Mouse (Mus musculus): ENCODE data around the gene Abhd16a.

Gene Abhd16a

DNA sequence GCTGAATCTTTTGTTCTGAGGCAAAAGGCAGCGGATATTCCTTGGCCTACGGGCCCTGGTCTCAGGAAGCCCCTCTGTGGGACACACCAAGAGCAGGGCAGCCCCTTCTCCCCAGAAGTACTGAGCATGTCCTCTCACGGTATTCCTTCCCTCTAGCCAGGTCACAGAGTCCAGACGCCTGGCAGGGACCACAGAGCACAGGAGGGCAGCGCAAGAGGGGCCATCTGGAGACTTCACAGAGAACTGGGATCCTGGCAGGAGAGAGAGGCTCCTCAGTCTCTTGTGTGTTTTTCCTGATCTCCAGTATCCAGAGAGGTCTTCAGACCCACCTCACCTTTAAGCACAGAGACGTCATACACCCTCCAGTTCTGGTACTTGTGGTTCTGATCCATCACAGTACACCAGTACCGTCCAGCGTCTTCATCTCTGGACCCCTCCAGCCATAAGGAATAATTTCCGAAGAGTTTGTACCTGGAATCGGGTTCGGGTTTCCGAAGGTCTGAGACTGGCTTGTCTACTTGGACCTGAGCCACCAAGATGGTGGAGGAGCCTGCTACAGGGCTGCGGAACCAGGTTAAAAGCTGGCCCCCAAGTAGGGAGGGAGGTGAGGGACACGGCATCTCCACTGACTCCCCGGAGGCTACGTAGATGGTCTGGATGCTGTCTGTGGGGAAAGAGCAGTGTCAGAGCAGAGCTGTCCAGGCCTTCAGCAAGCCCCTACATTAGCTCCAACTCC lies 6.1 kb upstream of the Abhd16a start:
- DNase-seq (ENCODE audit: low read depth, low spot score) = no peak

DNA sequence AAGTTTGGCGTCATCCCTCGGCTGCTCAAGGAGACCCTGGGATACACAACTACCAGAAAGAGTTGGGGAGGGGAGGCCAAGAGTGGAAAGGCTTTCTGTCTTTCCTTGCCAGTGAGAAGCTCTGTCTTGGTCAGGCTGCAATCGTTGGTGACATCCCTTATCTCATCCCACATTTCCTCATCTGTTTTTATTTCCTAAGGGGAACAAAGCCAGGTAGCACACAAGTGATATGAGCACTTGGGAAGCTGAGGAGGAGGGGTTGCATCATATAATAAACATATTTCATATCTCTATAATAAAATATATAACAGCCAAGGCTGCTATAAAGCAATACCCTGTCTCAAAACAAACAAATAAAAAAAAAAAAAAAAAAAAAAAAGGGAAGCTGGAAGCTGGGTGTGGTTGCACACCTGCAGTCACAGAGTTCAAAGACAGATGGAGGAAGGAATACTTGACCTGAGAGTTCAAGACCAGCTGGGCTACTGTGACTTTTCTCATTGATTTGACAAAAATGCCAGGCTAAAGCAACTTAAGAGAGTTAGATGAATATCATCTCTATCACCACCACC lies 5.0 kb upstream of the Abhd16a start:
- DNase-seq (ENCODE audit: low read depth, low spot score) = no peak

DNA sequence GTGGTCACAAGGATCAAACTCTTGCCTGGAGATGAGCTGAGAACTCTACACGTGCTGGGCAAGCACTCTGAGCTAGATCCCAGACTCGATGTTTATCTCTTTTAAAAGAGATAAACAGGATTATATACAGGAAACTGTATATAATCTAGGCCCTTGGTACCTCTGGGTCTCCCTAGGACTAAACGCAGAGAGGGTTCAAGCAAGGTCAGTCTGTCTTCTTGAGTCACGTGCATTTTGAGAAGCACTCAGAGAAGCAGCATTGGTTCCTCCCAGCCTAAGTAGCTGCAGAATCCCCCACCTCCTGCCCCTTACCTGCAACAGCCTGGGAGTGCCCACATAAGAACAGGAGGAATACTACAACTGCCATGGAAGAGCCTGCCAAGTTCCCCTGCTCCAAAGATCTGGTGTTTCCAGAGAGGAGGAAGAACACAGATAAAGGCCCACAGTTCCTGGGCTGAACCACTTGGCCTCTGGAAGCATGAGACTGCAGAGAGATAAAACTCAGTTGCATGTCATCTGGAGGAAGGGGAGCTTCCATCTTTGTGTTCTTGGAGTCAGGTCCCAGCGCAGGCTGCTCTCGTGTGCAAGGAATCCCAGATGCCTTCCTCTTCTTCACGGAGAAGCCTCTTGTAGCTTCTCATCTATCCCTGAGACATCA lies 3.7 kb upstream of the Abhd16a start, which contains the start of gene Ly6g6f:
Ly6g6f (minus strand) TSS at position 403 of the 658 bp plus-strand sequence.
- no peak for DNase-seq (ENCODE audit: low read depth, low spot score)

DNA sequence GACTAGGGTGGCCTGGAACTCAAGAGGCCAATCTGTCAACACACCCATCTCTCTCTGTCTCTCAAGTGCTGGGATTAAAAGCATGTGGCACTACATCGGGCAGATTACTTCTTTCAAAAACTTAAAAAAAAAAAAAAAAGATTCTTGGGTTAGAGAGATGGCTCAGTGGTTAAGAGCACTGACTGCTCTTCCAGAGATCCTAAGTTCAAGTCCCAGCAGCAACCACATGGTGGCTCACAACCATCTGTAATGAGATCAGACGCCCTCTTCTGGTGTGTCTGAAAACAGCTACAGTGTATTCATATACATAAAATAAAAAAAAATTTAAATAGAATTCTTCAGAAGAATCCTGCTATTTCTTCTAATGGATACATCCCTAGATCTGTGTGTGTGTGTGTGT lies 912 bp upstream of the Abhd16a start:
- peak; percentile 37 for DNase-seq (ENCODE audit: low read depth, low spot score)

DNA sequence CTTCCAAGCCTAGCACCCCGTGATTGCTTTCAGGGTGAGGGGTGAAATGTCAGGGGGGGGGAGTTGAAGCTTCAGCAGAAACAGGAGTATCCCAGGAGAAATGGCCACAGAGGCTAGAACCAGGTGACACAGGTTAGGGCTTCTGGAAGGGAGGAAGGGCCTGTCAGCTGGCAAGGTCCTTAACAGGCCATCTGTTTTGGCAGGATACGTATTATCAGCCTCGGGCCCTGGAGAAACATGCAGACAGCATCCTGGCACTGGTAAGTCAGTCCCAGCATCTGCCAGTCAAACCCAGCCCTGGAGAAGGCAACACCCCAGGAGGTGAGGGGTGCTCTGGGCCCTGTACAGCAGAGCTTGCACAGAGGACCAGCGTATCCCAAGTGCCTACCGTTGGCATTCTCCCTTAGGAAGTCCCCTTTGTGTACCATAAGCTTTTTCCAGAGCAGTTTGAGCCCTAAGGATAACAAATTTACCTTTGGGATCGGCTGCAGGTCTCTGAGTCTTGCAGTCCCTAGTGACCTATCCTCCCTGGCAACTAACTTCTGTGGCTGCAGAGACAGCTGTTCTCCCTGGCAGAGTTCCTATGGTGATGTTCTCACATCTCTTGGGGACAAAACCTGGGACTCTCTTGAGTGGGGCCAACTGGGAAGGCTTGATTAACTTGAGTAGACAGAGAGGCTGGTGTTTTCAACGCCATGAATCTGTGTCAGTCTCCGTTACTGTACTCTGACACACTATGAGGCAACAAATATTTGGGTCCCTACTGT lies 1.3 kb downstream of the Abhd16a start:
- no peak for DNase-seq (ENCODE audit: low read depth, low spot score)

DNA sequence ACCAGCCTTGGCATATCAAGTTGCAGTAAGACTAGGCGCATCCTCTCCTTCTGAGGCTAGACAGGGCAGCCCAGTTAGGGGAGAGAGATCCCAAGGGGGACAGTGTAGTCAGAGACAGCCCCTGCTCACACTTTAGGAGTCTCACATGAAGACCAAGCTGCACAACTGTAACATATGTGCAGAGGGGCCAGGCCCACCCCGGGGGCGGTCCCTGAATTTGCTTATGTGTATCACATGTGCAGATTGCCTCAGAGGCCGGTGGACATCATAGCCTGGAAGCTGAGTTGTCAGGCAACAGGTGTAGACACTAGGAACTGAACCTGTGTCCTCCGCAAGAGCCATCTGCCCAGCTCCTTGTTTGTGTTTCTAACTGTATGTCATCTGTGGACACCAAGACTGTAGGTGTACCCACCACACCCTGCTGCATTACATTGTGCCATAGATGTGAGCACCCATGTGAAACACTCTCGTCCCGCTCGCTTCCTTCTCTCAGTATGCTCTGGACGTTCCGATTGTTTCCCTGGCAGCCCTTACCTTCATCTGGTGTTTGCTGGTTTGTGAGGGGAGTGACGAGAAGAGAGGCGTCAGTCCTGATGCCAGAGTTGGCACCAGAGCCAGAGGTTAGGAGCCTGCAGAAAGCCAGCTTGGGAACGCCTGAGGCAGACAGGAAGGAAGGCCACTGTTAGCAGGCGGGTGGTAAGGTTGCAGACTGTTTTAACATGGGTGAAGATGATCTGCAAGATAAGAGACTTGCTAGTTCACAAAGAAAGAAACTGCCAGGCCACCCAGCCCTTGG lies 3.5 kb downstream of the Abhd16a start:
- DNase-seq (ENCODE audit: low read depth, low spot score) = no peak

DNA sequence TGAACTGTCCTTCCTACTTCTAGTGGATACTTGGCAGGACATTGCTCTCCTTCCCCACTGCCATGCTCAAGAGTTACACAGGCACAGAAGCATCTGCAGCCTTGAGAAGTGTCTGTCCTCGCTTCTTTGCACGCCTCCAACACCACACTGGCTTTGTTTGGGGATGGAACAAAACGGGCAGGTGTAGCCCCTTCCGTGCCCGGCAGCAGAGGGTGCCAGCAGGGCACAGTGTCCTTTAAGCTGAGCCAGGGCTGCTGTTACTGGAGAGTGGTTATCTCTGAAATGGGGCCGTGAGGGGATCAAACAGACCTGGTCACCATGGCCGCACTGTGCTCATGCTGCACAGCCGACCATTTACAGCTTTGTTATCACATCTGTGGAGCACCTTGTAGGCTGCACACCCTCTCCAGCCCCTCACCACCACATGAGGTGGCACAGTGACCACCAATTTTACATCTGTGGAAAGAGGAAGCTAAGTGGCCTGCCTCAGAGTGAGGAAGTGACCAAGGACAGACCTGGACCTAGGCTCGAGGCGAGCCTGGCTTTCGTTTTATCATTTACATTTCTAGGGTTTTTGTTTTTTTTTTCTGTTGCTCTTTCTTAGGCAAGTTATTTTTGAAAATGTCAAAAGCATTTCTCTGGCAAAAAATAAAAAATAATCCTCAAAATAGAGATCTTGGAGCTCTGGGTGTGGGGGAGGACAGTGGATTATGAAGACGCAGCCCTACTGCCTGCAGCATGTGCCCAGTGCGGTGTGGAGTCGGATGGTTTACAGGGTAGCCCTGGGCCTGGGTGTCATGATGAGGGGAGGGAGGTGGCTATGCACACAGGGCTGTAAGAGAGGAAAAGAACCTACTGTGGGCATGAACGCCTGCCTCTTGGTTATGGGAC lies 5.7 kb downstream of the Abhd16a start:
- DNase-seq (ENCODE audit: low read depth, low spot score) = no peak

DNA sequence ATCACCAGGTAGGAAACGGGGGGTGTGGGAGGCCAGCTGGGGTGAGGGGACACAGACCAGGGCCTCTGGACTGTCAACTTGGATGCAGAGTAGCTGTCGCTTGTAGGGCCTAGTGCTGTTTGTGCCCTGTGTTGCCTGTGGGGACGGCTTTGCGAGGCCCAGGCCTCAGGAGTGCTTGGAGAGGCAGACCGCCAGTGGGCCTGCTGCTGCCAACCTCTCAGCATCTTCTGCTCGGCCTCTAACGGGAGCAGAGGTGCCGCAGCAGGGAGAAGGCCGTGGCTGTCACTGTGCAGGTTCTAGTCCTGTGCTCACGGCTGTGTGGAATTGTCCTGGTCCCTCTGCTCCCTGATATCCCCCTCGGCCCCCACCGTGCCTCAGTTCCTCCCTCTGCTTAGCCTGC lies 7.5 kb downstream of the Abhd16a start:
- DNase-seq (ENCODE audit: low read depth, low spot score) = no peak

DNA sequence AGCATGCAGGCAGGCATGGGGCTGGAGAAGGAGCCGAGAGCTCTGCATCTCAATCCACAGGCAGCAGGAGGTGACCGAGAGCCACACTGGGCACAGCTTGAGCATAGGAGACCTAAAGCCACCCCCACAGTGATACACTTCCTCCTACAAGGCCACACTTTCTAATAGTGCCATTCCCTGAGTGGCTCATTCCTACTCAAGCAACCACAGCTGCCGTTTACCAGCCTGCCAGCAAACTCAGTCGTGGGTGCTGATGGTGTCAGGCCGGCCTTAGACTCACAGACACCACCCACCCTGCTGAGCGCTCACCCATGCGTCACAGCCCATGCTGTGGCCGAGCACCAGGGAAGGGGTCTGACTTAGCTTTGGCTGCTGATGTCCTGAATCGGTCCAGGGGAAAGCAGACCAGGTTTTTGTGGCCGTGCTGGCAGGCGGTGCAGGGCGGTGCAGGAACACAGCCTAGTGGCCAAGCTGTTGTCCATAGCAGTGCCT lies 8.1 kb downstream of the Abhd16a start:
- DNase-seq (ENCODE audit: low read depth, low spot score) = no peak

DNA sequence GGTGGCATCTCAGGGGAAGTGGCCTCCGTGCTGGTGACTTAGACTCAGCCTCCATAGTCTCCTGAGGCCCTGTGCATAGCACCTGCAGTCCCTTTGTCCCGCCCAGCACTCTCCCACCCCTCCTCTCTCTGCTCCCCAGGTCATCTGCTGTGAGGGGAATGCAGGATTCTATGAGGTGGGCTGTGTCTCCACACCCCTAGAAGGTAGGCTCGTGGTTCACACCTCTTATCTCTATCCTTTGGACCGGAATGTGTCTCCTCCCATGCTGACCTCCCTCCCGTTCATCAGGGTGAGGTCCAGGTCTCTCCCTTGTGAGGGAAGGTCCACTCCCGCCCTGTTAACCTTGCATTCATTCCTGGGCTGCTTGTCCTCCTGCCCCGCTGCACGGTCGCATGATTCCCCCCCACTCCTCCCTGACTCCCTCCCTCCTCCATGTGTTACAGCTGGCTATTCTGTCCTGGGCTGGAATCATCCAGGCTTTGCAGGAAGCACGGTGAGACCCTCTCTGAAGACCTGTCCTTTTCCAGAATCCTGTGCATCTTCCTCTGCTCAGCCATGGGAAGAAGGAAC lies 11.2 kb downstream of the Abhd16a start:
- no peak for DNase-seq (ENCODE audit: low read depth, low spot score)

DNA sequence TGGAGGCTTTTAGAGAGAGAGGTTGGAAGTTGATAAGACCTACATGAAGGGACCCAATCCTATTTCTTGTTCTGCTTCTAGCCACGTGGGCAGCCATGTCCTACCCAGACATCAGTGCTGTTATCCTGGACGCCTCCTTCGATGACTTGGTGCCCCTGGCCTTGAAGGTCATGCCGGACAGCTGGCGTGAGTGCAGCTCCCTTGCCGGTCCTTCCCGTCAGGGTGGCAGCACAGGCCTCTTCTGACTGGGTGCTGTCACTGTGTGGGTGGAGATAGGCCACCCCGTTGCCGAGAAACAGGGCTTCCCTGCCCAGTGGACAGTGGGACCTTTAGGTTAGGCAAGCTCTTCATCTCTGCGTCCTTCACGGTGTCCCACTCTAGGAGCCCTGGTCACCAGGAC lies 12.1 kb downstream of the Abhd16a start:
- no peak for DNase-seq (ENCODE audit: low read depth, low spot score)

DNA sequence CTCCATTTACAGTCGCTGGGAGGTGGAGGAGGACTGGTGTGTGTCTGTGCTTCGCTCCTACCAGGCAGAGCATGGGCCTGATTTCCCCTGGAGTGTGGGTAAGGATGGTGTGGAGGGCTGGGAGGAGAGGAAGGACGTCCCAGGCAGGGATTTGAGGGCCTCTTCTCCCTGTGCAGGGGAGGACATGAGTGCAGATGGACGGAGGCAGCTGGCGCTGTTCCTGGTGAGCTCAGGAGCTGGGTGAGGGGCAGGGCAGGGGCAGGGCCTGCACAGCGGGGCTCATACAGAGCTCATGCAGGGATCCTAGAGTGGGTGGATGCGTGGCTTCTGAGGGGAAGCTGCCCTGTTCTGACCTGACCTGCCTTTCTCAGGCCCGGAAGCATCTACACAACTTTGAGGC lies 13.2 kb downstream of the Abhd16a start:
- DNase-seq (ENCODE audit: low read depth, low spot score) = no peak

DNA sequence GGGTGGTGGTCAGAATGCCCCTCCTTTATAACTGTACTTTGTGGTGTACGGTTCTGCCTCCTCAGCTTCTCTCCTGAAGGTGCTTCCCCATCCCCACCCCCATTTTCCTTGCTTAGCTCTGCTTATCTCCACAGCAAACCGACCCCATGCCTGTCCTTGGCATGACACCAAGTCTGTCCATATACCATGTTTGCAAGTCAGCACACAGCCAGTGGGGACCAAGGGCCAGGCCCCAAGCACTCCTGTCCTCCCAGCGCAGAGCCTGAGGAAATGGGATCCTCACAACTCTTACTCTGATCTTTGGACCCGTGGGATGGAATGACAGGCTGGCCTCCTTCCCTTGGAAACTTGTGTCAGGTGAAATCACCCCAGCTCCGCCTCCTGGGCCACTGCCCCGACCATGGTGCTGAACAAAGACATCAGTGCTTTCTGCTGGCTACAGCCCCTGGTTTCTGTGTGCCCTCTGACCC lies 14.2 kb downstream of the Abhd16a start:
- no peak for DNase-seq (ENCODE audit: low read depth, low spot score)

DNA sequence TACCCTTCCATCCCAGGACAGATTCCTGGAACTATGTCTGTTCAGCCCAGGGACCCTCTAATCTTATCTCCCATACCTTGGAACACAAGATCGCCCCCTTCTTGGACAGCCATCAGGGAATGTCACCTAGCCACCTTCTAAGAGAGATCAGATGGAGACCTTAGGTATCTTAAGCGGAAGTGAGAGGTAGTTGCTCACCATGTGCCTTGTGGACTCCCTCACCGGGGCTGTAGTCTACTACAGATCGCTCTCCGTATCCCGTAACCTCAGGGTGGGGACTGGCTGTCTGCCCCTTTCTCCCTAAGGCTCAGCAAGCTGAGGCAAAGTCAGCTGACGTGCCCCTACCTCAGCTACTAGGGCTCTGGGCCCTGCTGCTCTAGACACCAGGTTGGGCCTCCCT lies 15.0 kb downstream of the Abhd16a start:
- no peak for DNase-seq (ENCODE audit: low read depth, low spot score)

DNA sequence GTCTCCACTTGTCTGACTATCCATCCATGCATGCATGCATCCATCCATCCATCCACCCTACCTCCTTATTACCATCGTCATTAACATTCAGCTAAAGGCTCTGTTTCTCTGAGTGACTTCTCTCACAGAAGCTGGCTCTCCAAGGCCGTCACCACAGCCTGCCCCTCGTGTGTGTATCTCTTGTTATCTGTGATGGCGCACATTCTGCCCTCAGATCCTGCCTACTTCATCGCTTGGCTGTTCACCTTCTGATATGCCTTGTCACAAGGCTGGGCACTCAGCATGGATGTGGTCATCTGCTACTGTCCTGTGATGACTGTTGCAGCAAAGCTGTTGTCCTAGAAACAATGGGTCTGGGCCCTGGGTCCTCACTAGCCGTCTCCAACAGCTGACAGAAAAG lies 15.7 kb downstream of the Abhd16a start:
- DNase-seq (ENCODE audit: low read depth, low spot score) = no peak

DNA sequence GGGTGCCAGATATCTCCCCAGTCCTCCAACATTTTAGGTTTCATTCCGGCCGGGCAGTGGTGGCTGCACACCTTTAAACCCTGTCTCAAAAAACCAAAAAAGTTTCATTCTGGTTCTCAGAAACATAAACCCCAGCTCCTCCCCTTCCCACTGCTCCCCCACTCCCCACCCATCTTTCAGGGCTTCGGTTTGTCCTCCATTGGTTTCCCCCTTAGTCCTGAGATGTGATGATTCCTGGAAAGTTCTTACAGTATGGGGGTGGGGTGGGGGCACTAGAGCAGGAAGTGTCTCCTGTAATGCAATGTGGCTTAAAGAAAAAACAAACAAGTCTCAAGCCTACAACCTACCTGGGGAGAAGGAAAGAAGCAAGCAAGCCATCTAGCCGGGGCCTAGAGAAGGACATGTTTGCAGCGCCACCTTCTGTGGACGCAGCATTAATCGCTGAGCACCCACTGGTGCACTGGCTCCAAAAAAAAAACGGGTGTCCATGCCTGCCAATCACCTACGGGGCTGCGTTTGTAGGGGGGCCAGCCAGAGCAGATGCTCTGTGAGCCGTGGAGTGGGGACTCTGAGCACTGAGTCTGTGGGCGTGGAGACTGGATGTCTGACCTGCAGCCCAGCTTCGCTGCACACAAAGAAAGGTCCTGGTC lies 16.8 kb downstream of the Abhd16a start:
- DNase-seq (ENCODE audit: low read depth, low spot score) = peak; percentile 63

DNA sequence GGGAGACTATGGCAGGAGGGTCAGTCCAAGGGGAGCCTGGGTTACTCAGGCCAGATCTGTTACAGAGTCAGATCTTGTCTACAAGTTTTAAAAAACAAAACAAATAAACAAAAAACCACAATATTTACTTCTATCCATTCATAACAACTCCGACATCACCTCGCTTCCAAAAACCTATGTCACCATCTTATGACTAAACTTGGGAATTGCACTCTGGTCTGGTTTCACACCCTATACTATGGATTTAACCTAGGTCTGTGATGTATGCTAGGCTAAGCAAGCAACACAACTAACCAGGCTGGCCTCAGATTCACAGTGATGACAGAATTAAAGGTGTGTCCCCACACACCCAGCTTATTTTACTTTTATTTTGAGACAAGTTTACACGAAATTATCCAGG lies 17.5 kb downstream of the Abhd16a start:
- no peak for DNase-seq (ENCODE audit: low read depth, low spot score)

DNA sequence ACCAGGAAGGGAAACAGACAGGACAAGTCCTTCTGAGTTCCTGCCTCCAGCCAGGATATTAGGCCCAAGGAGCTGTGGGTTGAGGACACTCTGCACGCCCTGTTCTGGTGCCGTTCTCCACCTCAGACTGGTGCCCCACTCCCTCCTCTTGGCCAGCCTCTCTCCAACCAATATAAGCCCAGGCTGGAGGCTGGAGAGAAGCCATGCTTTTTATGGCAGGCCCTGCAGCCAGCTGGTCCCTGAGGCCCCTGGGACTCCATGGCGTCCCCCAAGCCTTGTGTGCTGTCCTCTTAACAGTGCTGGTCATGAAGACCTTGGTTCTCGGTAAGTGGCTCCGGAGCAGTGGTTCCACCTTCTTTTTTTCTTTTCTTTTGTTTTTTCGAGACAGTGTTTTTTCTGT lies 19.0 kb downstream of the Abhd16a start, which contains the start of gene Ly6g5c:
Ly6g5c (plus strand) TSS at position 183 of the 400 bp plus-strand sequence.
- DNase-seq (ENCODE audit: low read depth, low spot score) = no peak

DNA sequence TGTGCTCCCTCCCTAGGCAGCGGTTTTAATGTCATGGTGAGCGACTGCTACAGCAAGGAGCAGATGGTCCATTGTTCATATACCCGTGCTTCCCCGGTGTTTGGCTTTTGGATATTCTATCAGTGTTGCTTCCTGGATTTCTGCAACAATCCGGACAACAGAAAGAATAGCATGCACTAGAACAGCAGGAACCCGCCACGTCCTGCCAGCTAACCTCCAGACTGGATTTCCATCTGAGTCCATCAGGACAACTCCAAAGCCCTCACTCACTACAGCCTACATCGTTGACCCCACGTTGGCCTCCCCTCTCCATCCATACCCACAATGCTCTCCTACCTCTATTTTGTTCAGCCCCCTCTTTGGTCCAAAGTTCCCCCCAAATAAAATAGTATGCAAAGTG lies 22.7 kb downstream of the Abhd16a start:
- no peak for DNase-seq (ENCODE audit: low read depth, low spot score)
